Mouse (Mus musculus) cerebellum, adult 9-11 months (tissue): ENCODE measurements around the gene Chd4.
A peak's percentile ranks its signal among the peaks of the same experiment; 100 is the strongest.

Experiments
- DNase-seq: peaks from one replicate; pipeline ENCODE4 v3.0.0; 2022

Chd4 gene

DNA sequence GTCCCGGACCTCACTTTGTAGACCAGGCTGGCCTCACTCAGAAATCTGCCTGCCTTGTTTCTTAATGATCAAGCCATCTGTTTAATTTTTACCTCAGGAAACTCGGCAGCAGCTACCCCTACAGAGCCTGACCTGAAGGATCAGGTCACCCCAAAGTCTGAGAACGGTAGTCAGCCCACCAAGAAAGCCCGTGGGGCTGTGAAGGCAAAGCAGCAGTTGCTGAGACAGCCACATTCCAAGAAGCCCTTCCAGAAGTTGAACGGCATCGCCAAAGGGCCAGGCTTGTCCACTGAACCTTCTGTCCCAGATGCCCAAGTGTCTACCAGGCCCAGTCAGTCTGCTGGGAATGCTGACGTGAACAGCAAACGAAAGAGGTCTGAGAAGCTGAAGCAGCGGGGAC lies 48.1 kb downstream of the Chd4 start:
- DNase-seq = peak; percentile 41

DNA sequence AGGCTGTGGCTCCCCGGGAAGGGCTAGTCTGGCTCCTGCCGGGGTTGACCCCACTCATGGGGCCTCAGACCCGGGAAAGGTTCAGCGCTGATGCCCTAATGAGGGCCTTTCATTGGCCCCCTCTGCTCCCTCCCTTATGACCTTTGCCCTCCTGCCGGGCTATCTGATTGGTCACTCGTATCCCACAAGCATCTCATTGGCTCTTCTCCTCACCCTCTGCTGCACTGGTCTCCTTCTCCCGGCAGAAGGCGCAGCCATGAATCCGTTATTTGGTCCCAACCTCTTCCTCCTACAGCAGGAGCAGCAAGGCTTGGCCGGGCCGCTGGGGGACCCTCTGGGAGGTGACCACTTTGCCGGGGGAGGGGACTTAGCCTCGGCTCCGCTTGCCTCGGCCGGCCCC lies 49.2 kb downstream of the Chd4 start, which contains the start of gene Iffo1:
Gene Iffo1 (plus strand): TSS at position 241 of the 400 bp plus-strand sequence.
- DNase-seq = peak; percentile 96

DNA sequence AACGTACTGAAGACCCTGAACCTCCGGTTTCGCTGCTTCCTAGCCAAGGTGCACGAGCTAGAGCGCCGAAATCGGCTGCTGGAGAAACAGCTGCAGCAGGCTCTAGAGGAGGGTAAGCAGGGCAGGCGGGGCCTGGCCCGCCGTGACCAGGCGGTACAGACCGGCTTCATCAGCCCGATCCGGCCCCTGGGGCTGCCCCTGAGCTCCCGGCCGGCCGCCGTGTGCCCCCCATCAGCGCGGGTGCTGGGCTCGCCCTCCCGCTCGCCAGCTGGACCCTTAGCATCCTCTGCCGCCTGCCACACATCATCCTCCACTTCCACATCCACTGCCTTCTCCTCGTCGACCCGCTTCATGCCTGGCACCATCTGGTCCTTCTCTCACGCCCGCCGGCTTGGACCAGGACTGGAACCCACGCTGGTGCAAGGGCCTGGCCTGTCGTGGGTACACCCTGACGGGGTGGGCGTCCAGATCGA lies 49.7 kb downstream of the Chd4 start:
- DNase-seq = peak; percentile 68

GRCm38 (mm10) chr6:125146148-125146547 lies 50.4 kb downstream of the Chd4 start:
- peak; percentile 43 for DNase-seq

- DNase-seq = peak; percentile 68
Observed at GRCm38 (mm10) chr6:125146797-125147196, 51.0 kb downstream of the Chd4 start.

DNA sequence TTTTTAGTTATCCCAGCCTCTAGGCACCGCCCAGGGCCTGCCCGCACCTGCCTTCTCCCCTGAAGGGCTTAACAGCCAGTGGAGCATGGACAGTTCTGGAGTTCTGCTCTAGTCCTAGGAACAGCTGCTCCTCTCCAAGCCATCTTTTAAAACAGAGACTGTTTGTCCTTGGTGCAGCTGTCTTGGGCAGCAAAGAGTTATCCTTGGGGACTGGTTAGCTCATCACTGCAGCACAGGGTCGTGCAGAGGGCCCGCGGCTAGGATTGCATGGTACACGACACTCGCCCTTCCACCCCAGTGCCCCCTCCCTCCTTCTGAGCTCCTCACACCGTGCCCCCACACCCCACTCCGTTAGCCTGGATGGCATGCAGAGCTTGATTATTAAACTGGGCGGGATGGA lies 51.5 kb downstream of the Chd4 start:
- peak; percentile 43 for DNase-seq

DNA sequence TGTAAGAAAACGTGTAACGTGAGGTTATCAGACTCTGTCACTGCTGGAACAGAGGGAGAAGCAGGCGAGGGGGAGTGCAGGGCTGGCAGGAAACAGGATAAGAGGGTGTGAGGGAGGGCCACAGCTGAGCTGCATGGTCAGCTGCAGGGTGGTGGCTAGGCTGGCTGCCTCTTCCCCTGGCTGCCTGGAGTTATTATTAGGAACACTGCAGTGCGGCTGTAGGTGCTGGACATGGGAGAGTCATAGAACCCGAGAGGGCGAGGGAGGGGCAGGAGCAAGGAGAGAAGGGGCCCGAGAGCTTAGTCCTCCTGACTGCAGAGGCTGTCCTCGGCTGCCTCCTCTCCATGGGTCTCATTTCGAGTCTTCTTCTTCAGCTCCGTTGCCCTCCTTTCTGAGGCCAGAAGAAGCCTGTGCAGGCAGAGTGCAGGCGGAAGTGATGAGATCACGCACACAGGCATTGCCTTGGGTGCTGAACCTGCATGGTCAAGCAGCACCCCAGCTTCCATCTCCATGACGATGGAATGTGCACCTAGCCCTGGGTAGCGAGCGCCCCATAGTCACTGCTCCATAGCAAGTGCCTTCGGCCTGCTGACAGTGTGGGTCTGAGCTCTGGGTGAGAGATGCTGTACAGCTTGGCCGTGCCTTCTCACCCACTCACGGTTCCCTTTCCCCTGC lies 52.6 kb downstream of the Chd4 start:
- peak; percentile 71 for DNase-seq

DNA sequence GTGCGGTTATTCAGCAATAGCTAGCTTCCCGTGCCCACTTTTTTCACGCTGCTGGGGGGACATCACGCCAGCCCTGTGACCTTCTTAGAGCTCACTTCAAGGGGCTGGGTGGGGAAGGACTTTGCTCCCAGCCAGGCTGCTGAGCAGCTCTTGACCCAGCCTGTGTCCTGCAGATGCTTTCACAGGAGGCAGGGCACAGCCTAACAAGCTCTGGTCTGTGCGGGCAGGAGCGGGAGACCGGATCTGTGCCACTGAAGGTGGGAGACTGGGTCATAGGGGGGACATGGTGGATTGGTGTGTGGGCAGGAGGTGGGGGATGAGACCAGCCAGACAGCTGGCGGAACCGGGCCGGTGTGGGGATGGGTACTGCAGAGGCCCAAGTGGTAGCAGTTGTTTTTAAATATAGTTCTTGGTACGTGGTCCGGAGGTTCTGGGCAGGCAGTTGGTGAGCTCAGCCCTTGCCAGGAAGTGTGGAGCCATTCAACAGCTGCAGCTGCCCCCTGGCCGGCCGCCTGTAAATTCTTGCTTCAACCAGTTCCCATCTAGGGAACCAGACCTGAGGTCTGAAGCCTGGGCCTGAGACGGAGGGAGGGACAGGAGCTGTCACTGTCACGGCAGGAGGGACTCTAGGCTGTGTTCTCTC lies 53.3 kb downstream of the Chd4 start:
- DNase-seq = peak; percentile 71

DNA sequence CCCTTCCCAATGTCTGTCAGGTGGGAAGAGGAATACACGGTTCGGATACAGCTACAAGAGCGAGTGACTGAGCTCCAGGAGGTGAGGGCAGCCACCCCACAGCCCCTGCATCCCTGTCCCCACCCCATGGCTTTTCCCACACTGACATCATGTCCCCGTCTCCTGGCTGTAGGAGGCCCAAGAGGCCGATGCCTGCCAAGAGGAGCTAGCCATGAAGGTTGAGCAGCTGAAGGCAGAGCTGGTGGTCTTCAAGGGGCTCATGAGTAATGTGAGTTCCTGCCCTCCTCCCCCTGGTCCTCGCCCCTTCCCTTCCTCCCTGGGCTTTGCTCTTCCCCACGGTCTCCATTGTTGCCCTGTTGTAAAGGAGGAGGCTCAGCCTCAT lies 53.8 kb downstream of the Chd4 start:
- DNase-seq = no peak

- peak; percentile 48 for DNase-seq
Observed at GRCm38 (mm10) chr6:125152212-125153017, 56.6 kb downstream of the Chd4 start.

GRCm38 (mm10) chr6:125153018-125153389 lies 57.2 kb downstream of the Chd4 start:
- no peak for DNase-seq

- no peak for DNase-seq
Observed at GRCm38 (mm10) chr6:125153682-125154081, 57.9 kb downstream of the Chd4 start.

GRCm38 (mm10) chr6:125154550-125154949 lies 58.8 kb downstream of the Chd4 start:
- peak; percentile 35 for DNase-seq

DNA sequence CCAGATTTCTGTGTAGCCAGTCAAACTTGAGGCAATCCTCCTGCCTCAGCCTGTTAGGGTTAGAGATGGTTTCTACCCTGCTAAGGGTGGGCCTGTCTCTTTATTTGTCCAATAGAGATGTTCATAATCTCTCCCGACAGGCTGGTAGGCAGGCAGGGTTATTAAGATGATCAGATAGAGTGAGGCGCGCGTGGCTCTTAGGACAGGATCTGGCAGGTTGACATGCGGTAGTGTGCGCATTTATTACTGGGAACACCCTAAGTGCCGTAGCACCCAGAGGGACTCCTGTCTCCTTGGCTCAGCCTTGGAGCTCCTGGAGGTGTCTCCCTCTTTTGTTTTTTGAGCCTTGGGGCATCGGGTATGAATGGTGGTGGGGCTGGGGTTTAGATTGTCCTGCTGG lies 59.5 kb downstream of the Chd4 start:
- peak; percentile 27 for DNase-seq

- DNase-seq = no peak
Observed at GRCm38 (mm10) chr6:125156491-125156890, 60.7 kb downstream of the Chd4 start.

GRCm38 (mm10) chr6:125156903-125157614 lies 61.3 kb downstream of the Chd4 start:
- no peak for DNase-seq

GRCm38 (mm10) chr6:125158944-125159492 lies 63.2 kb downstream of the Chd4 start:
- peak; percentile 31 for DNase-seq

DNA sequence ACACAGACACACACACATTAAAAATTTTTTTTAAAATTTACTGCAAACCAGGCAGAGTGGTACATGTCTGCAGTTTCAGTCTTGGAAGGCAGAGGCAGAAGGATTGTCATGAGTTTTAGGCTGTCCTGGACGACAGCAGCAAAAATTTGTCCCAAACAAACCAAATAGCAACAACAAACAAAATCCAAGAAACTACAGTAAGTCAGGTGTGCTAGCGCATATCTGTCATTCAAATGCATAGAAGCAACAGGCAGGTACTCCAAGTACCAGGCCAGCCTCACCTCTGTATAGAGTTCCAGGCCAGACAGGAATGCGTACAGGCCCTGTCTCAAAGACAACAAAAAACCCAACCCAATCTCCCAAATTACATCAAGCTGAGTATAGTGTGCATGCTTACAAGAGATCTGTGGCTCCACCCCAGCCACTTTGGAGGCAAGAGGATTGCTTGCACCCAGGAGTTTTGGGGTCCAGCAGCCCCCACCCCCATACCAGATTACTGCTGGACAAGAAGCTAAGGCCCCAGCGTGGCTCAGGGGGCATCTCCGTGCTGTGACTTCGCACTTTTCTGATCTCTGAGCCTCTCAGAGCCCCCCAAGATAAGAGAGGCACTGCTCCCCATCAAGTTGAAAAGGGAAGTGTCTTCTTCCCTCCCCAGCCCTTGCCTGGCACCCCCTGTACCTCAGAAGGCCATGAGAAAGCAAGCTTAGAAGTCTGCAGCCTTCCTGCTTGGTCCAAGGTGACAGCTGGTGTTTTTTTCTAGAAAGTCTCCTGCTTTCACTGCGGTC lies 64.2 kb downstream of the Chd4 start:
- peak; percentile 19 for DNase-seq

DNA sequence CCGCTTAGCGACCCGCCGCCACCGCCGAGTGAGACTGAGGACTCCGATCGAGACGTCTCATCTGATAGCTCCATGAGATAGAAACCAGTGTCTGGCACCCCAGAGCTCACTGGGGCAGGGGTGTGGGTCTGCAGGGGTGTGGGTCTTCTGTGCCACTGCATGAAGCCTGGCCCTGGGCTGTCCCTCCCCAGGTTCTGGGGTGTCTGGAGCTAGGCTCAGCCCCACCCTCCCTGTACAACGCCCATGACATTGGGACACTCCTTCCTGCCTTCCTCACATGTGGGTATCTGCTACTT lies 64.7 kb downstream of the Chd4 start:
- DNase-seq = peak; percentile 45

DNA sequence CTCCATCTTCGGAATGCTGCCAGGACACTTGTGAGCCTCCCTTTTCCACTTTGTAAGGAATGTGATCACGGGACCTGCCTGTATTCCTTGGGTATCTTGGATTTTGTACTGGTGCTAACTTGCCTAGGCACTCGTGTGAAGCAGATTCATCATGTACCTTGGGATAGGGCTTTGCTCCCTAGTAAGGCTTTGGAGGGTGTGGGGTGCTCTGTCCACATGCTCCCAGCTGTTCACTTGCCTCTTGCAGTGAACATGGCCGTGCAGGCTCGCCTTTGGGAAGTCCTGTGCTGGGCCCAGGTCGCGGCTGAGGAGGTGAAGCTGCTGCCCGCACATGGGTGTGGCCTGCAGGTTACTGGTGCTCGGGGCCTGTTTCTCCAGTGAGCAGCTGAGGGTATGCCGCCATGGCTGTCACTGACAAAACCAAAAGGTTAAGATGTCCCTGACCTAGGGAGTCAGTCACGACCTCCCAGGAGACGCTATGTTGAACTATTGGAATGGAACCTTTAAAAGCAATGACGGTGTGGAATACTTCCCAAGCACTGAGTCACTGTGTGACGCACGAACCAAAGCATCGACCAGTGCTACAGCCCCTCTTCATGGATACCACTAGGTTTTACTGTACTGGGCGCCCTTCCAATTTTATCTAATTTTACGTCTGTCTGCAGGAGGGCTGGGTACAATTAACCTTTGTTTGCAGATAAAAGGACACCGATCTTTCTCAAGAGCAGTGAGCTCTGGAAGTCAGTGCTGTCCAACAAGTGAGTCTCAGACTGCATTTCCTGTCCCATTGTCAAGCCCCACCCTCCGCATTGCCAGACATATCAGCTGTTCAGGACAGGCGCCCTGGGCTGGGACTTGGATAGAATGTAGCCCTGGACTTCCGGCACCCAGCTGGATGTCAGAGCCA lies 65.3 kb downstream of the Chd4 start:
- peak; percentile 64 for DNase-seq

- peak; percentile 74 for DNase-seq
Observed at GRCm38 (mm10) chr6:125161971-125162370, 66.2 kb downstream of the Chd4 start.
